Mouse (Mus musculus) bone marrow, adult 2 months (tissue): ENCODE data around the gene Ppp1r14d. TPM values are rescaled to one million over a fixed set of nuclear protein-coding genes. Genes with fewer than 3 reads are reported as not detected.

Source experiments
- H3K27ac ChIP-seq: fragments of 200-500 bp; 2 replicates; pipeline ENCODE4 v1.5.1; 2012; ENCODE audit warnings: low read depth, mild to moderate bottlenecking, control low read depth, inconsistent platforms, low read length; ENCODE audit not compliant: control insufficient read depth, poor library complexity, insufficient read depth
- H3K4me1 ChIP-seq: fragments of 200-500 bp; 2 replicates; pipeline ENCODE4 v1.6.1; 2011; ENCODE audit warnings: low read length; ENCODE audit not compliant: control insufficient read depth, insufficient read depth
- H3K4me3 ChIP-seq: fragments of 200-500 bp; replicated peaks from 2 replicates; pipeline ENCODE3; 2011; ENCODE audit warnings: mild to moderate bottlenecking, low read depth, low read length, control low read depth; ENCODE audit not compliant: control insufficient read depth
- CTCF ChIP-seq: fragments of 200-500 bp; IDR thresholded peaks from 2 replicates; pipeline ENCODE4 v1.5.1; 2011; ENCODE audit warnings: low read length, control low read depth; ENCODE audit not compliant: control insufficient read depth, insufficient read depth
- POLR2A ChIP-seq: fragments of 200-500 bp; IDR thresholded peaks from 2 replicates; pipeline ENCODE4 v1.6.1; 2011; ENCODE audit warnings: low read depth, mild to moderate bottlenecking, control low read depth, low read length, borderline replicate concordance; ENCODE audit not compliant: control insufficient read depth
- WGBS: fragments of 180-500 bp; shearing (Covaris S2); methylation state at CpG from one replicate; pipeline ENCODE4 v1.1.7; 2018; 5-methylcytosine and 5-hydroxymethylcytosine counted together
- polyA plus RNA-seq: library from polyadenylated mRNA; stranded (reverse); fragments of >200 nt; gene quantifications from 2 replicates; pipeline ENCODE4 v1.2.4, GENCODE M21; 2011; ENCODE audit warnings: low replicate concordance; ENCODE audit not compliant: missing spikeins, insufficient read depth, insufficient read length

The Ppp1r14d gene
- polyA plus RNA-seq, 1 experiment: not detected

DNA sequence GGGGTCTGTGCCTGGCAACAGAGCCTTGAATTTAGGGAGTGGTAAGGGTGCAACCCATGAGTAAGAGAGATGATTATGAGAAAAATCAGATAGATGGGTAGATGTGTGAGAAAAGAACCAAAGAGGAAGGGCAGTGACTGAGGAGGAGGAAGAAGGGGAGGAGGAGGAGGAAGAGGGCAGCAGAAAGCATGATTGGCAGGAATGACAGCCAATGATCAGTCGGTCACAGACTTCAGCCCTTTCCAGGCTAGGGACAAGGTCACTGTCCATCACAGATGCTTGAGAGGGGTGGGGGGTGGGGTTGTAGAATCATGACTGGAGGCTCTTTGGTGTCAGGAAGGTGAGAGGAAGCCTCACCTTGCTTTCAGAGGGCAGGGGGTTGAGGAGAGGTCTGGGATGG lies 30.8 kb upstream of the Ppp1r14d start:
- 59% methylated on average over 1 of the region's 1 CpGs for WGBS
- TF ChIP-seq CTCF (no peak), POLR2A (no peak)
- Histone ChIP-seq H3K27ac (no peak overlapping the region), H3K4me3 (no peak overlapping the region), H3K4me1 (no peaks in the 10 kb centered on the region; the same call in 1 of the 2 replicates)

DNA sequence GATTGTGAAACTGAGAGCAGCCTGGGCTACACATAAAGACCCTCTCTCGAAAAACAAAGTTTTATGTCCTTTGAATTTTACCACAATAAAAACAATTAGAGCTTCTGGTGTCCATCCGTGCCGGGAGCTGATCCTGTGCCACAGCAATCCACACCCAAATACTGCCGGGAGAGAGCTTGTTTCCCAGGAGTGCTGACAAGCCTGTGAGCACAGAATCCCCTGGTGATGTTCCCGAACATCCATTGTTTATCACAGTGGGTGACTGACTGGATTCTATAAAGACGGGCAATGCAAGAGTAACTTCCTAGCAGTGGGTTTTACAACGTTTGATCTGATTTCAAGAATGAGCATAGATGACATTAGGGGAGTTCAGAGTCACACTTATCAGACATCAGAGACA lies 25.3 kb upstream of the Ppp1r14d start:
- Histone ChIP-seq H3K27ac (no peak overlapping the region), H3K4me3 (no peak overlapping the region), H3K4me1 (no peaks in the 10 kb centered on the region; the same call in 1 of the 2 replicates)
- TF ChIP-seq POLR2A: no peak
- TF ChIP-seq CTCF: no peak
- 53% methylated on average over 7 of the region's 7 CpGs for WGBS

DNA sequence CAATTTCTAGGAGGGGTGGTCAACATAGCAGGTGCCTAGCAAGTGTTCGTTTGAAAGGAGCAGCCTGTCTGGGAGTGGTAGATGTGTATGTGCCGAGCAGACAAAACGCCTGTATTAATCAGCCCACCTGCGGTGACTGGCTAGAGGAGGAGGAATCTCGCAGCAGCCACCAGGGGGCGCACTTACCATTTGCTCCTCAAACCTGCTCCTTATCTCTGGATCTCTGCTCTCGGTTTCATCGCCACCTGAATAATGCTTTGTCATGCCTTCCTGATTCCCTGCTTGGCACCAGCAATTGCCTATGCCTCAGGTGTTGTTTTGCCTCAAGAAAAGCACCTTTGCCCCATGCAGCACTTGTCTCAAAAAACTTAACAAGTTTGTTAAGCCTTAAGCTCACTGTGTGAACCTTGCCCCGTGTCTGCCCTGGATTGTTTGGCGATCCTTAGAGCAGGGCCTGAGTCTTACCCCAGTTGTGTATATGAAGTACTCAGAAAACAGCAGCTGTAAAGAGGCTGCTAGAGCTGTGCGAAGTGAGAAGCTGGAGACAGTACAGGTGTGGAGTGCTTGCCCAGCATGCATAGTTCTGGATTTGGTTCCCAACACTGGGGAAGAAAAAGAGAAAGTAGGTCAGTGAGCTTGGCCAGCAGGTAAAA lies 21.2 kb upstream of the Ppp1r14d start:
- H3K4me1 ChIP-seq: no peaks in the 10 kb centered on the region; the same call in 1 of the 2 replicates
- H3K4me3 ChIP-seq: no peak overlapping the region
- 10% methylated on average over 11 of the region's 11 CpGs for WGBS
- no peak for TF ChIP-seq POLR2A
- peak; percentile 93 for TF ChIP-seq CTCF
- no peak overlapping the region for H3K27ac ChIP-seq

DNA sequence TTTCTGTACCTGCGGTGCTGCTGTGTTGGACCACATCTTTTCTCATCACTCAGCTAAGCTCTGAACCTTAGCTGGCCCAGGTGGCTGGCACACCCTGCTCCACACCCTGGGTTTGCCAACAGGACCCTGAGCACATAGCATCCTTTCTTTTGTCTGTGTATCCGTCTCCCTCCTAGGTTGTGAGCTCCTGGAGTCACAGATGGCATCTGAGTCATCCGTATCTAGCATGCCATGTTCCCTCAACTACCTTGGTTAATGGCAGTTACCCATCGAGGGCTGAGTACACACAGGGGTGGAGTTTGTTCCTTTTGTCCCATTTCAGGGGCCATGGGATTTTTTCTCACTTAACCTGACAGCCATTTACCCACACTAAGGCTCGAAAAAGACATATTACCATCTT lies 20.7 kb upstream of the Ppp1r14d start:
- H3K4me3 ChIP-seq: no peak overlapping the region
- WGBS: 68% methylated on average over 5 of the region's 5 CpGs
- TF ChIP-seq POLR2A (no peak), CTCF (no peak)
- H3K27ac ChIP-seq: no peak overlapping the region
- no peaks in the 10 kb centered on the region; the same call in 1 of the 2 replicates for H3K4me1 ChIP-seq

DNA sequence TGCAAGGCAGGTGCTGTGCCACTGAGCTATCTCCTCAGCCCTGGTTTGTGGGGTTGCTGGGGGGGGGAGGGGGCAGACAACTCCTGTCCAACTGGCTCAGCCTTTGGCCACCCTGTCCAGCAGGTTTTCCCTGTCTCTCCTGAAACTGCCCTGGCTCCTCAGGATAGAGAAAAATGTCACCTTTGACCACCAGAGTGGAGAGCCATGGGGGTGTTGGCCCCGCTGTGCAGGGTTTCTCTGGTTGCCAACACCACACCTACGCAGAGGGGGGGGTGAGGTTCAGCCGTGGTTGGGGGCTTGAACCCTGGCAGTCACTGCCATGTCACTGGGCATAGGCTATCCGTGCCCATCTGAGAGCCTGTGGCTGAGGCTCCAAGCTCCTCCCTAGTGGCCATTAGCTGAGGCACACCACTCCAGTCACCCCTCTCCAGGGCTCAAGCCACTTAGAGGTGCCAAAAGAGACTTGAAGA lies 19.9 kb upstream of the Ppp1r14d start:
- TF ChIP-seq CTCF (no peak), POLR2A (no peak)
- H3K4me3 ChIP-seq: no peak overlapping the region
- no peaks in the 10 kb centered on the region; the same call in 1 of the 2 replicates for H3K4me1 ChIP-seq
- WGBS: 66% methylated on average over 4 of the region's 4 CpGs
- no peak overlapping the region for H3K27ac ChIP-seq

DNA sequence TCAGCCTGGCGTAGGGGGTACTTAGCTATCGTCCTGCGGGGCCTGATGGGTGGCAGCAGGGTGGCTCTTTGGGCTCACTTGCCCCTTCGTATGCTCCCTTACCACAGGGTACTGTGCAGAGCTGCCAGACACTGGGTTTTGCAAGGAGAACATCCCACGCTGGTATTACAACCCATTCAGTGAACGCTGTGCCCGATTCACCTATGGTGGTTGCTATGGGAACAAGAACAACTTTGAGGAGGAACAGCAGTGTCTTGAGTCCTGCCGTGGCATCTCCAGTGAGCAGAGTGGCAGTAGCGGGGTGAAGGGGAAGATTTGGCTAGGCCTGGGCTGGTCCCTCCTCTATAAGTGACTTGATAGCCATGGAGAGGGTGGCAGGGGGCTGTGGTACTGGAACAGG lies 18.2 kb upstream of the Ppp1r14d start:
- no peak overlapping the region for H3K4me3 ChIP-seq
- 80% methylated on average over 9 of the region's 9 CpGs for WGBS
- no peaks in the 10 kb centered on the region; the same call in 1 of the 2 replicates for H3K4me1 ChIP-seq
- TF ChIP-seq CTCF (no peak), POLR2A (no peak)
- no peak overlapping the region for H3K27ac ChIP-seq

DNA sequence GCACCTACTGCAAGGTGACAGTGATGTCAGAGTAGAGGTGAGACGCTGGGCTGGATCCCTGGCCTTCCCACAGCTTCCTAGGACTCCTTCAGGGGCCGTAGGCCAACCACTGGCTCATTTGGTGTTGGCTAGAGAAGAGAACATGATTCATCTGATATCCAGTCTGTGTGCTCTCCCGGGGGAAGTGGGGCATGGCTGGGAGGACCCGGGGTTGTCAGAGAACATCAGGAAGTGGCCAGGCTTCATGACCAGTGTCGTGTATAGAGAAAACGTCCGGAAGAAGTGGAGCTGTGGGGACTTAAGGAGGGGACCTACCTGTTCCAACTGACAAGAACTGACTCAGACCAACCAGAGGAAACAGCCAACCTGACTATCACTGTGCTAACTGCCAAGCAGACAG lies 15.5 kb upstream of the Ppp1r14d start:
- Histone ChIP-seq H3K4me3 (no peak overlapping the region), H3K27ac (no peak overlapping the region), H3K4me1 (no peaks in the 10 kb centered on the region)
- WGBS: 64% methylated on average over 7 of the region's 7 CpGs
- TF ChIP-seq POLR2A (no peak), CTCF (no peak)

DNA sequence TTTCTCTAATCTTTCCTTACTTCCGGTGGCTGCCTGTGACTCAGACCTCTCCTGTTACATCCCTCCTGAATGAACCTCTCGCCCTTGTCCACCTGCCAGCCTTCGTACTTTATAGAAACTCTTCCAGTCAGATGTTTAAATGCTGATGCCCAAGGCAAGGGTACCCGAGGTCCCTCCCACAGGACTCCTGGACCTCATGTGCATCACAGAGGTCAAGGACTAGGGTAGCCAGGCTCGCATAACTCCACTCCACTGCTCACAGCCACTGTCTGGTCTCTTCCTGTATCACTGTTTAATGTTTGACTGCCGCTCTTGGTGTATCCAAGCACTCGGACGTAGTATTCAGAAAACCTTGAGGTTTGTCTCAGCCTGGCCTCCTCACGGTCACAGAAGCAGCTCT lies 12.8 kb upstream of the Ppp1r14d start:
- H3K27ac ChIP-seq: no peak overlapping the region
- WGBS: 75% methylated on average over 9 of the region's 9 CpGs
- no peak overlapping the region for H3K4me3 ChIP-seq
- H3K4me1 ChIP-seq: no peaks in the 10 kb centered on the region
- no peak for TF ChIP-seq POLR2A
- no peak for TF ChIP-seq CTCF
